Mouse (Mus musculus) embryonic stem cell, embryonic (primary cell): ENCODE data around the gene Gpr171.
"Not testable (repeated sequence)": the region's sequence is repeated elsewhere in the genome, so short reads cannot be mapped to it uniquely, and the experiment has no call there.

Source experiments
- CTCF ChIA-PET, 4 experiments: fragments of 300-600 bp in 2 of 4; fragments of 350-600 bp in 2 of 4; sonication (Branson Sonifier 250); formaldehyde crosslinking; loops; one replicate each; lab custom pipeline; 2022; ENCODE audit warnings: inconsistent platforms in 2 of 4; lab: Charles Lee
- POLR2A ChIA-PET, 4 experiments: fragments of 300-600 bp in 2 of 4; fragments of 350-600 bp in 2 of 4; sonication (Branson Sonifier 250); formaldehyde crosslinking; loops; one replicate each; lab custom pipeline; 2022; ENCODE audit warnings: antibody characterized with exemption in 4 of 4, inconsistent platforms in 1 of 4; lab: Charles Lee

Gpr171 gene

DNA sequence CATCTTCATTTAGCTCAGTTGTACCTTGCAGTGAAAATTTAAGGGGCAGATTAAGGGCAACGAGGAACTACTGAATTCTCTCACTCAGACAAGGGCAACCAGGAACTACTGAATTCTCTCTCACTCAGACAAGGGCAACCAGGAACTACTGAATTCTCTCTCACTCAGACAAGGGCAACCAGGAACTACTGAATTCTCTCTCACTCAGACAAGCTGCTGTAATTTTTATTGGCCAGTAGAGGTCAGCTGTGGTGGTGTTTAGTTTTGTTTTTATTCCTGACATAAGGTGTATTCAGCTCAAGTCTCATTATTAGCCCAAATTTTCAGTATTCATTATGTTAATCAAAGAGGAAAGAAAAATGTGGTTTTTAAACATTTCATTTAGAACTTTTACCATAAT, 32.5 kb downstream of the Gpr171 start:
- POLR2A ChIA-PET, result not testable (repeated sequence)

DNA sequence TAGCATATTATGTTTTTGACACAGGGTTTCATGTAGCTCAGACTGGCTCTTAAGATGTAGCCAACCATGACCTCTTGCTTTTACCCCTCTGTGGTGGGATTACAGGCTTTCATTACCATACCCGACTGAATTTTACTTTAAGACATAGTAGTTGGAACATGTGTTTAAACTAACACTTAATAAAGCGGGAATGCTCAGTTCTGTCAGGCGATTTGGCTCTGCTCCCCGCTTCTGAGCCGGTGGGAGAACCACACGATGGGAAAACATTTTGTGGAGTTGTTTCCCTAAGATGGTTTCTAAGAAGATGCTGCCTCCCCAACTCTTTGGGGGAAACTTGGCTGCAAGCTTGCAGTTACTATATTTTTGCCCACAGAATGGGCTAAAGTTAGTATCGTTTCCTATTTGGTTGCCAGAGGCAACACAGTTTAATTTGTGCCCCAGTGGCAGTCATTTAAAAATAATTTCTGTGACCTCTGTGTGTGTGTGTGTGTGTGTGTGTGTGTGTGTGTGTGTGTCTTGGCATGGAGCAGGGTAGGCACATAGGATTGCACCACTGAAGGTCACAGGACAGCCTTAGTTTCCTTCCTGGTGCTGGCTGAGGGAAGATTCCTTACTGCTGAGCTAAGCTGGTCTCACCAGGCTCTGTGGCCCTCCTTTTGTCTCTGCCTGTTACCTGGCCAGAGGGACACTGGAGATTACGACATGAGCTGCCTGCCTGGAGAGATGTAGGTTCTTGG, 34.9 kb downstream of the Gpr171 start:
- ChIA-PET POLR2A (interaction anchor here in 1 of 4 experiments (0.5 kb wide), 1 partner anchor 168 kb away, joined by 3 read pairs; no protein-coding TSS in a partner anchor), CTCF (interaction anchor here in 3 of 4 experiments (0.5 to 1.1 kb wide), 5 partner anchors 7 to 227 kb away, joined by 3 to 4 read pairs (median 3); no protein-coding TSS in a partner anchor)

More for the DNA sequence above, 32.5 kb downstream of the Gpr171 start:
- CTCF ChIA-PET, result interaction anchor here in 3 of 4 experiments (0.6 to 1.4 kb wide), 5 partner anchors 8 to 1513 kb away, joined by 3 to 4 read pairs (median 3); no protein-coding TSS in a partner anchor

DNA sequence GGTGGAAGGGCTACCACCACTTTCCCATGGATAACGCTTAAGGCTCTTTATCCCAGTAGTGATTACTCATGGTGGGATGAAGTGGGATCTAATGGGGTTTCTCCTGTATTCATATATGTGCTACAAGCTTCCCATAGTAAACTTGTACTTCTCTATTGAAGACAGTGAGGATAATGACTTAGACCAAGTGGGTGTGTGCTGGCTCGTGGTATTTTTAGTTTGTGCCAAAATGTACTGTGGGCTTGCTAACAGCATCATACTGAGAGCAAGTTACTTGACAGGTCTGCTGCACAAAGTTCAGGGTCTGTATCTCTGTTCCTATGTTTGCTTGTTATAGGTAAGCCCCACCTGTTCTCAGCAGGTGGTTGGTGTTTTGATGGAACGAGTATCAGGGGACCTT, 35.7 kb downstream of the Gpr171 start:
- CTCF ChIA-PET, result interaction anchor here in 2 of 4 experiments (0.6 kb wide), 2 partner anchors 310 to 472 kb away, joined by 3 to 7 read pairs; no protein-coding TSS in a partner anchor
- POLR2A ChIA-PET, result no interaction called here

GRCm38 (mm10) chr3:59063431-59063830, 38.2 kb downstream of the Gpr171 start:
- ChIA-PET CTCF (interaction anchor here in 1 of 4 experiments (0.6 kb wide), 1 partner anchor 10 kb away, joined by 3 read pairs; no protein-coding TSS in a partner anchor), POLR2A (no interaction called here)

DNA sequence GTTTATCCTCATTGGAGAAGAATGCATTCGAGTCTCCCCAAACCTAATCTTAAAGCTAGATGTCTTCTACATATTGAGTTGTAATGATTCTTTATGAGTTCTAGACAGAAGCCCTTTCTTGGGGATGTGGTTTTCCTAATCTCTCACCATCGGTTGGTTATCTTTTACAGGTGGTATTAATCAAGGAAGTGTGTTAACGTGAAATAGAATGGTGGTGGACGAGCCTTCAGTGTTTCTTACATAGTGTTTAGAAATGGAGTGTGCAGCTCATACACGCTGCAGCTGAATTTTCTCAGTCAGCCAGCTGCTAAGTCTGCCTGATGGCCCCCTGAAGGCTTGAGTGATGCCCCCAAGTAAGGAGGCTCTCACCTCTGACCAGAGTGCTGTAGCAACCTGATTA, 39.5 kb downstream of the Gpr171 start:
- POLR2A ChIA-PET, result no interaction called here
- CTCF ChIA-PET, result interaction anchor here in 1 of 4 experiments (0.9 kb wide), 1 partner anchor 79 kb away, joined by 3 read pairs; no protein-coding TSS in a partner anchor

GRCm38 (mm10) chr3:59060131-59060530, 41.5 kb downstream of the Gpr171 start:
- CTCF ChIA-PET, result interaction anchor here in 3 of 4 experiments (0.6 to 3.0 kb wide), 9 partner anchors 15 to 213 kb away, joined by 3 to 29 read pairs (median 3); no protein-coding TSS in a partner anchor
- POLR2A ChIA-PET, result no interaction called here

- POLR2A ChIA-PET, result interaction anchor here in 2 of 4 experiments (0.6 to 1.4 kb wide), 4 partner anchors 16 to 338 kb away, joined by 3 read pairs; no protein-coding TSS in a partner anchor
- CTCF ChIA-PET, result interaction anchor here (0.7 to 3.0 kb wide), 18 partner anchors 8 to 332 kb away, joined by 3 to 29 read pairs (median 4); partner anchors contain the start of gene Med12l (in 1 of the 4)
These were observed 42.5 kb downstream of the Gpr171 start for GRCm38 (mm10) chr3:59059022-59059541.

DNA sequence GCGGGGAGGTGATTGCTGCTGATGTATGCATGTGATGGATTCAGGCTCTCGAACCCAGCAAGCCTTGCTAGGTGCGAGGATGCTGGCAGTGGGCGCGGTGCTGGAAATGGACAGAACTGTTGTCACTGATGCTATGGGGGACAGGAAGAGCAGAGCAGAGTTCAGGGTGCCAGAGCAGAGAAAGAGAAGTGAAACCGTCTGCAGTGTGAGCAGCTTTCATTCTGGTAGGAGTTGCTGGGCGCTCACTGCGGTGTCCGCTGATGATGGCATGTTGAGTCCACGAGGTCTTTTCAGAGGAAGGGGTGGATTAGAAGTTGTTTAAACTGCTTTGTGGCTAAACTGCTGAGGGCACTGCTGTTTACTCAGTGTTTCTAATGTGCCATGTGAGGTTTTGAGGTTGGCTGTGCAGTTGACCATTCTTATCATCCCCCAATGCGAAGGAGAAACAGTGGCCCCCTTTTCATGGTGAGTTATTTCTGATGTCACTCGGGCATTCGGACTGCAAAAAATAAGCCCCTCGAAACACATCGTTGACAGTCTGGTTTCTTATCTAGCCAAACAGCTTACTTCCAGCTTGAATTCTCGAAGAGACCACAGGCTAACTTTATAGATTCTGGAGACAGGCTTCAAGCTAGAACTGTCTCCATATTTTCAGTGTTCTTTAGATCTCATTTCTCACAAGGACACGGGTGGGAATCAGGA, 46.6 kb downstream of the Gpr171 start:
- ChIA-PET CTCF (interaction anchor here in 1 of 4 experiments (1.0 kb wide), 1 partner anchor 72 kb away, joined by 3 read pairs; no protein-coding TSS in a partner anchor), POLR2A (no interaction called here)
